In the genomic region with DNA sequence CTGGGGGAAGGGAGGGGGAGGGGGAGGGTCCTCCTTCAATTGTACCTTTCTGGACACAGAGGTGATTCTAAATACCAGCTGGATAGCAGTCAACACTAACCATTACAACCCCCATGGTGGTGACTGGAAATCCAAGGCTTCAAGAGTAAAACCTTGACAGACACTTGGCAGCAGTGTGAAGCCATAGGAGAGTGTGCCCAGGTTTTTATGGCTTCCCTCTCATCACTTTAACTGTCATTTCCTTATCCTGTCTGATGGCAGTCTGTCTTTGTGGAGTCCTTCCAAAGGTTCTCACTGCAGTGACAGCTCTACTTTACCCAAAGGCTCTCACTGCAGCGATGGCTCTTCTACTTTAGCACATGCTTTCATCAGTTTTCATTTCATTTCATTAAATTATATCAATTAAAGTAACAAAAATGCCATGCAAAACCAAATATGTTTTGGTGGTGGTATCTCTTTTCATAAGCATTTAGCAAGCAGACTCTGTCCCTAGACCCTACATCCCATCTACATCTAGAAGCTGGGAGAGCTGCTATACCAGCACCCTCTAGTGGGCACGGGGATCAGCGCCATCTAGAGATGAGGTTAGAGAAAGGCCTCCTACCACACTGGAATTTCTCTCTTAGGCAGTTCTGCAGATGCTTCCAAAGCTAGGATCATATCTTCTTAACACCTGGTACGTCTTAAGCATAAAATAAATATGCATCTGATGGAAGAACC, we compare ENCODE assay signal across 8 mouse cellular contexts. TPM values are rescaled to one million over a fixed set of nuclear protein-coding genes. Genes with fewer than 3 reads are reported as not detected.
A peak's percentile ranks its signal among the peaks of the same experiment; 100 is the strongest.
DNase-seq lines count a peak whose midpoint lies in the region.

No protein-coding gene starts in this region.

- DNase-seq in adrenal gland, adult (ENCODE audit: inconsistent age in 2 of 2, low spot score in 1 of 2): peak; percentile 67 to 85
- DNase-seq in adrenal gland, adult 8-10 months: no peak
- DNase-seq in urinary bladder, postnatal 14 days (ENCODE audit: low spot score): peak; percentile 72
- no peak for DNase-seq in urinary bladder, postnatal 10 days (ENCODE audit: low spot score)
- peak; percentile 42 for DNase-seq in embryo, embryonic 9.5 days (ENCODE audit: extremely low spot score)
- DNase-seq in kidney, adult 9 months: peak; percentile 67
- DNase-seq in lung, adult 18-20 months: peak; percentile 46 to 48
- DNase-seq in spleen, adult 12 weeks (ENCODE audit: low spot score): peak; percentile 14

RNA-seq across cellular contexts. Expression of a gene that starts 50.0 kb away (rescaled TPM):
- total RNA-seq in adrenal gland, adult 8-10 months (2022): 10 to 100 TPM; 75.1 to 96.2 (median 85.1) TPM

Comparison
In these comparisons a context has a peak if more than half of its experiments do, and no peak if none do; other contexts are left out.
1. DNase-seq: peak in adrenal gland, adult (2 of 2), urinary bladder, postnatal 14 days (single experiment), embryo, embryonic 9.5 days (single experiment), kidney, adult 9 months (single experiment), lung, adult 18-20 months (2 of 2) and spleen, adult 12 weeks (single experiment); none in adrenal gland, adult 8-10 months (single experiment) and urinary bladder, postnatal 10 days (single experiment).